ENCODE assay signal across 15 mouse cellular contexts in the genomic region with DNA sequence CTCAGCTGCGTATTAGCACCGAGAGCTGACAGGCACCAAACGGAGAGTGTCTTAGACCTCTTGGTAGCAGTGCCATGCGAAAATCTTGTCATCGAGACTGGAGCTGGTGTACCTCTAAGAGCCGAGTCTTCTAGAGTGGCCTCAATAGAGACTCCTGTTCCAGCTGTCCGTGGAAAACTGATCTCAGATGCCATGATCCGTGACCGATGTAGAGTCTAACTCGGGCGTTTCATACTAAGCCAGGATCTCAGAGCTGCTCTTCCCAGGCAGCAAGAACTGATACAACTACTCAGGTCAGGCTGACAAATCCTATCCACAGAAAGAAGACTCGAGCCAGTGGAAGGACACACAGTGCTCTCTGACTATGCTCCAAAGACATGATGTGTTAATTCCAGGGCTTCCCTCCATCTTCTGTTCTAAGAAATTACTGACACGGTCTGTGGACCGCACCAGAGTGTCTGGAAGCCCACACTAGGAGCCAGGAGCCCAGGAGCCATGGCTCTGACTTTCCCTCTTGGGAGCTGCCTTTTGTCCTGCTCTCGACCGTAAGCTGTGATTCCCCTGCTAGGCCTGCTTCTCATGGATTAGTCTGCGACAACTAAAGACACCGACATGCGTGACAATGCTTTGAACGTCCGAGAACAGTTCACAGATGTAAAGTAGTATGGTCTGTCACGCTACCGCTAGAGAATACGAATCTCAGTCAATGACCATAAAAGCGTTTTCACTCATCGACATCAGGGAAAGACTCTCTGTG.
DNase-seq lines count a peak whose midpoint lies in the region; ATAC-seq and TF ChIP-seq lines count a peak whose summit lies in the region.
"Had no signal": no experiment of that assay in that cellular context is flagged by ENCODE, and none has a peak within 500 bp of the region (broad histone marks: within the 10 kb centered on the region; RNA-seq: fewer than 3 reads in every experiment).

No protein-coding gene starts in this region.

- no peaks in the 10 kb centered on the region for H3K27me3 ChIP-seq in heart, embryonic 15.5 days
- H3K27me3 ChIP-seq in kidney, postnatal 0 days (ENCODE audit: insufficient read depth, low read length): no peaks in the 10 kb centered on the region
- no peaks in the 10 kb centered on the region for H3K27me3 ChIP-seq in kidney, adult 2 months (replicated peaks; ENCODE audit: control insufficient read depth, insufficient read depth, low read length)

- 75% methylated on average over 26 of the region's 26 CpGs for WGBS in heart, embryonic 15.5 days
- 71% methylated on average over 26 of the region's 26 CpGs for WGBS in kidney, postnatal 0 days
- 69% methylated on average over 26 of the region's 26 CpGs for WGBS in kidney, adult 2 months

- peak overlapping the region; percentile 6; the same call in 1 of the 2 replicates for H3K27ac ChIP-seq in heart, embryonic 15.5 days
- H3K27ac ChIP-seq in kidney, postnatal 0 days: no peak overlapping the region
- H3K27ac ChIP-seq in kidney, adult 2 months (ENCODE audit: insufficient read depth, low read depth, low read length): no peak overlapping the region; the same call in 1 of the 2 replicates
- H3K27ac ChIP-seq in layer of hippocampus, adult 2 months: no peak overlapping the region
- H3K27ac ChIP-seq: hindbrain, postnatal 0 days had no signal

- no peak for TF ChIP-seq CTCF in kidney, postnatal 0 days (IDR thresholded peaks at IDR 0.05; ENCODE audit: low read depth)
- no peak for TF ChIP-seq CTCF in kidney, adult 2 months (conservative IDR thresholded peaks at IDR 0.05; ENCODE audit: insufficient read depth, insufficient read length, low read depth, low read length)
- TF ChIP-seq CTCF in layer of hippocampus, adult 2 months (conservative IDR thresholded peaks at IDR 0.05): no peak

- TF ChIP-seq POLR2A in kidney, adult 2 months (IDR thresholded peaks at IDR 0.05; ENCODE audit: low read depth, low read length): no peak

- H3K4me3 ChIP-seq in heart, embryonic 15.5 days: no peak overlapping the region
- H3K4me3 ChIP-seq in kidney, postnatal 0 days (replicated peaks; ENCODE audit: low read depth, low read length): no peak overlapping the region
- H3K4me3 ChIP-seq in kidney, adult 2 months (ENCODE audit: insufficient read depth, low read depth, low read length): no peak overlapping the region
- no peak overlapping the region for H3K4me3 ChIP-seq in layer of hippocampus, adult 2 months
- H3K4me3 ChIP-seq: myocyte had no signal

- H3K4me2 ChIP-seq in heart, embryonic 15.5 days: no peak overlapping the region
- H3K4me2 ChIP-seq in kidney, postnatal 0 days (ENCODE audit: low read length): no peak overlapping the region

- intact Hi-C loops in heart, postnatal 25 days (cut with DNase I): loop anchor here (10.0 kb wide), 1 partner anchor 47 kb away; no protein-coding TSS in a partner anchor

- no peak overlapping the region for H3K9ac ChIP-seq in heart, embryonic 15.5 days
- no peak overlapping the region for H3K9ac ChIP-seq in kidney, postnatal 0 days (ENCODE audit: low read depth, low read length)

- no peaks in the 10 kb centered on the region for H3K36me3 ChIP-seq in heart, embryonic 15.5 days
- H3K36me3 ChIP-seq in kidney, postnatal 0 days (ENCODE audit: insufficient read depth, low read length): peaks cover 4% of the 10 kb centered on the region; the same call in 1 of the 2 replicates
- no peaks in the 10 kb centered on the region for H3K36me3 ChIP-seq in kidney, adult 2 months (ENCODE audit: control insufficient read depth, insufficient read depth, low read length)

- no peak for DNase-seq in heart, postnatal 25 days (ENCODE audit: low spot score)
- DNase-seq in kidney, postnatal 0 days (ENCODE audit: low spot score): peak; percentile 47
- no peak for DNase-seq in kidney, adult 2 months
- DNase-seq in retina, postnatal 1 day: peak; percentile 73
- no peak for DNase-seq in retina, embryonic 14.5 days (ENCODE audit: low spot score)
- no peak for DNase-seq in layer of hippocampus, adult 2 months (ENCODE audit: low spot score in 2 of 2)
- DNase-seq: adrenal gland, adult 8-10 months; cerebellum, adult 11-12 months; left cerebral cortex, postnatal 4 days; right cerebral cortex, adult 18-20 months had no signal

- H3K4me1 ChIP-seq in heart, embryonic 15.5 days (replicated peaks): peaks cover 17% of the 10 kb centered on the region
- no peaks in the 10 kb centered on the region for H3K4me1 ChIP-seq in kidney, postnatal 0 days (replicated peaks; ENCODE audit: insufficient read depth, low read length)
- H3K4me1 ChIP-seq in kidney, adult 2 months (ENCODE audit: control insufficient read depth, insufficient read depth, low read length): peaks cover 17% of the 10 kb centered on the region

- H3K9me3 ChIP-seq in heart, embryonic 15.5 days (replicated peaks): no peaks in the 10 kb centered on the region
- no peaks in the 10 kb centered on the region for H3K9me3 ChIP-seq in kidney, postnatal 0 days (replicated peaks; ENCODE audit: low read length)

- no peak for ATAC-seq in heart, embryonic 15.5 days (replicated peaks; ENCODE audit: insufficient number of reproducible peaks, insufficient read depth, low FRiP score, low read depth)
- ATAC-seq in kidney, postnatal 0 days (replicated peaks; ENCODE audit: low FRiP score, low read depth): peak; percentile 21; the same call in 1 of the 2 replicates
- ATAC-seq: CD4-positive, CD25-positive, alpha-beta regulatory T cell, adult 4 months; forebrain, embryonic 14.5 days; hindbrain, postnatal 0 days had no signal

Comparison
In these comparisons a context has a peak if more than half of its experiments do, and no peak if none do; other contexts are left out.
1. DNase-seq: peak in kidney, postnatal 0 days (single experiment) and retina, postnatal 1 day (single experiment); none in heart, postnatal 25 days (single experiment), kidney, adult 2 months (single experiment), retina, embryonic 14.5 days (single experiment) and layer of hippocampus, adult 2 months (0 of 2).